Mouse (Mus musculus) layer of hippocampus, adult 8-10 months (tissue): ENCODE data around the gene Hyou1. TPM values are rescaled to one million over a fixed set of nuclear protein-coding genes. Genes with fewer than 3 reads are reported as not detected.
"Not testable (repeated sequence)": the region's sequence is repeated elsewhere in the genome, so short reads cannot be mapped to it uniquely, and the experiment has no call there.

Experiments used
- DNase-seq, 2 experiments: peaks; one replicate each; pipeline ENCODE4 v3.0.0; 2022; ENCODE audit warnings: low spot score in 2 of 2
- total RNA-seq, 4 experiments: library from RNA; stranded (reverse); gene quantifications; 2 replicates each; pipeline ENCODE4 v1.2.4; 2022

The Hyou1 gene
- total RNA-seq, 4 experiments from 2014 or later = 96.8 to 147 (median 121) TPM

- DNase-seq = no peak
Measured at GRCm38 (mm10) chr9:44405011-44405410, 25.7 kb downstream of the Hyou1 start.

DNA sequence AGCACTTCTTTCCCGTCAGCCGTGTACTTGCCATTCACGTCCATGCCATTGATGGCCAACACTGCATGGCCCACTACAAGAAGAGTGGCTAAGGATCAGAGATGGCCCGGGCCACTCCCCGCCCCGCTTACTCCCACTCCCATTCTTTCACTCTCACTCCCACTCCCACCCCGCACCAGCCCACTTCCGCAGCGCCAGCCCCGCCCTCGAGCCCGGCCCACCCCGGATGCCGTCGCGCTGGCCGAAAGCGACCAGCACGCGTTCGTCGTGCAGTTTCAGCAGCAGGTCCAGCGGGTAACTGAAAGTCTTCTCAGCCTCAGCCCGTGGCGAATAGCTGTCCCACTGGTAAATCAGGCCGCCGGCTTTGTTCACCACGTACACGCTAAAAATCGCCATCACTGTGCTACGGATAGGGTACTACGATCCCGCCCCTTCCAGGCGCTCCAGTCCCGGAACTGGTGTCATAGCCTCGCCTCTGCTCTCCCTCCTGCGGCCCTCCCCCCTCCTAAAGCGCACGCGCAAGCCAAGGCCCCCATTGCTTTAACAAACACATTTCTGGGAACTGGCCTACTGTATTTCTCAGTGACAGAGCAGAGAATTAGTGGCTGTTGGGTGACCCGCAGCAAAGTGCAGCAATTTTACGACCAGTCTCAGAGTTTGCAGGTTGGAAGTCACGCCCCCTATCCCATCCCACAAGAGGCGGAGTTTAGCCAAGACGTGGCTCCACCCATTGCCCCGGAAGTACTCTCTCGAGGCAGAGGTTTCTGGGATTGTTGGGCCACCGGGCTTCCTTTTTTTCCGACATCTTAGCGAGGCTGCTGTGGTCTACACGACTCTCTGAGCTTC is 27.8 kb downstream of the Hyou1 start, which contains the start of the genes Rps25 and Trappc4:
Gene Rps25 (plus strand): TSS at position 234 of the 846 bp plus-strand sequence.
Gene Trappc4 (minus strand): TSS at position 695 of the 846 bp plus-strand sequence.
- DNase-seq = peak; percentile 90 to 92

DNA sequence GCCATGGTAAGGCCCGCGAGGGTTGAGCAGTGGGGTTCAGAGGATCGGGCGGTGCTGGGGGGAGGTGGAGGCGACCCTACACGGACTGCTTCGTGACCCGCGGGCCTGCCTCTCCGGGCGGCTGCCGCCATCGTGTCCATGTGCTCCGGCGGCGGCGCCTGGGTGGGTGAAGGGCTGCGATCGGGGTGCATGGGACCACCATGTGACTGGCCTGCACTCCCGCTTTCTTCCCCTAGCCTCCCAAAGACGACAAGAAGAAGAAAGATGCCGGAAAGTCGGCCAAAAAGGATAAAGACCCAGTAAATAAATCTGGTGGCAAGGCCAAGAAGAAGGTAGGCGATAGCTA is 28.4 kb downstream of the Hyou1 start:
- no peak for DNase-seq

GRCm38 (mm10) chr9:44408693-44409092 is 29.4 kb downstream of the Hyou1 start:
- DNase-seq = not testable (repeated sequence)

DNA sequence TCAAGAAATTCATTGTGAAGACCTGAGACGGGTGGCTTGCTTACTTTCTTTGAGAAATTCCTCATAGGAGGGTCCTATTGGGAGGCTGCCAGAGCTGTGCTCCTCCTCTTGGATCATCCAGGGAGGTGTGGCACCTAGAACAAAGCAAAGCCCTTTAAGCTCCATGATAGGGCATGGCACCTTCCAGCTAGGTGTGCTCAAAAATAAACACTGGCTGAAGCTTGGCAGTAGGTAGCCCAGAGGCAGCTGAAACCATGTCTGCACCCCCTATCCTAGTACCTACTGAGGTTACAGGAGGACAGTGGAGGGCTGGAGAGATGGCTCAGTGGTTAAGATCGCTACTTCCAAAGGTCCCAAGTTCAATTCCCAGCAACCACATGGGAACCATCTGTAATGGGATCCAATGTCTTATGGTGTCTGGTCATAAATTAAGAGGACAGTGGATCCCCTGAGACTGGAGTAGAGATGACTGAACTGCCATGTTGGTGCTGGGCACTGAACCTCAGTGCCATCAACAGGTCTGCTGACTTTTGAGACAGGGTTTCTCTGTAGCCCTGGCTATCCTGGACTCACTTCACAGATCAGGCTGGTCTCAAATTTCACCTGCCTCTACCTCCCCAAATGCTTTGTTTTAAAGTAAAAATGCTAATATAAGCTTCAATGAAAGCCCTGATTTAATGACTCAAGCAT is 31.5 kb downstream of the Hyou1 start:
- no peak for DNase-seq

DNA sequence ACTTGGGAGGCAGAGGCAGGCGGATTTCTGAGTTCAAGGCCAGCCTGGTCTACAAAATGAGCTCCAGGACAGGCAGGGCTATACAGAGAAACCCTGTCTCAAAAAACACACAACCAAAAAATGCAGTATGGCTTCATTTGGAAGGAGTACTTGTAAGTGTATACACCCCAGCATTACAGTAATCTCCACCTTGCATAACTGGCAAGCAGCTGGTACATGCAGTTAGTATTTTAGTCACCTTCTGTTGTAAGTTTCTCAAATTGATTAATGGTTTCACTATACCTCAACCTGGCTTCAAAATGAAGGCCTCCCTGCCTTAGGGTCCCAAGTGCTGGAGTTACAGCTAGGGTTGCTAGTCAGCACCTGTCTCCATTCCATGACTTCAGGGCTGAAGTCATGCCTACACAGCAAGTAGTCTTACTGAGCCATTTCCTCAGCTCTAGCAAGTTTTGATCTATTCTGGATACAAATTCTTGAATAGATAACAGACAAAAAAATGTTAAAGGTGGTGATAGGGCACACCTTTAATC is 32.4 kb downstream of the Hyou1 start:
- no peak for DNase-seq

- no peak for DNase-seq
Measured at GRCm38 (mm10) chr9:44412306-44412705, 33.0 kb downstream of the Hyou1 start.

DNA sequence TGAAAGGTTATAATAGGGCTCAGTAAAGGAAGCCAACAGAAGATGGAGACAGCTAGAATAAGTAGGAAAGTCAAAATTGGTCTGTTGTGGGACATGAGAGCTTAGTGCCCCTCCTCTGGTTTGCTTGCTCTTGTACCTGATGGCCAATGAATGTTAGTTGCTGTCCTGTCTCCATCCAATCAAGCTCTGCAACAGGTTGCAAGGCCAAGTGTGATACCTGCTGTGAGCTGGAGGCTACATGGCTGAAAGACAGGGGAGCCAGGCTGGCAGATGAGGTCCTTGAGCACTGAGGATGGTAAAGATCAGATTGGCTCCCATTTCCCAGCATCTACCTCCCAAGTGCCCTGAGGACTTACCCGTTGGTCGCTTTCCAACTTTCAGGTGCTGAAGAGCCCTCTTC is 33.5 kb downstream of the Hyou1 start:
- no peak for DNase-seq

GRCm38 (mm10) chr9:44417156-44417891 is 38.0 kb downstream of the Hyou1 start:
- DNase-seq = no peak

DNA sequence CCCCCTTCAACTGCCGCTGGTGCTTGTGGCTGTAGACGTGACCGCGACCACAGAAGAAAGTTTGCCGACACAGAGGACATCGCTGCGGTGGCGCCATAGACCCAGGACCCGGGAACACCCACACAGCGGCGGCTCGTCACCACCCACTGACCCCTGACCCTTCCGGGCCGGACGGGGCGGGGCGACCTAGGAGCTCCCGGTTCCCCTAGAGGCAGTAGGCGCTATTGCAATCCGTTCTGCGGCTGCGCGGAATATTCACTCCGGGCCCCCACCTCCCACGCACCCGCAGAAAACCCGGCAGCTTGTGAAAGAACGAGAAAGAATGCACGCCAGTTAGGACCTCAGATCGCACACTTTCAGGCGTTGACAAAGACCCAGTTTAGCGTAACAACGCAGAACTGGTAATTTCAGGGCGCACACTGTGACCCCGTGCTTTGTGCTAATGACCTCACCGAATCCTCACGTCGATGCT is 38.6 kb downstream of the Hyou1 start:
- peak; percentile 91 to 95 for DNase-seq

DNA sequence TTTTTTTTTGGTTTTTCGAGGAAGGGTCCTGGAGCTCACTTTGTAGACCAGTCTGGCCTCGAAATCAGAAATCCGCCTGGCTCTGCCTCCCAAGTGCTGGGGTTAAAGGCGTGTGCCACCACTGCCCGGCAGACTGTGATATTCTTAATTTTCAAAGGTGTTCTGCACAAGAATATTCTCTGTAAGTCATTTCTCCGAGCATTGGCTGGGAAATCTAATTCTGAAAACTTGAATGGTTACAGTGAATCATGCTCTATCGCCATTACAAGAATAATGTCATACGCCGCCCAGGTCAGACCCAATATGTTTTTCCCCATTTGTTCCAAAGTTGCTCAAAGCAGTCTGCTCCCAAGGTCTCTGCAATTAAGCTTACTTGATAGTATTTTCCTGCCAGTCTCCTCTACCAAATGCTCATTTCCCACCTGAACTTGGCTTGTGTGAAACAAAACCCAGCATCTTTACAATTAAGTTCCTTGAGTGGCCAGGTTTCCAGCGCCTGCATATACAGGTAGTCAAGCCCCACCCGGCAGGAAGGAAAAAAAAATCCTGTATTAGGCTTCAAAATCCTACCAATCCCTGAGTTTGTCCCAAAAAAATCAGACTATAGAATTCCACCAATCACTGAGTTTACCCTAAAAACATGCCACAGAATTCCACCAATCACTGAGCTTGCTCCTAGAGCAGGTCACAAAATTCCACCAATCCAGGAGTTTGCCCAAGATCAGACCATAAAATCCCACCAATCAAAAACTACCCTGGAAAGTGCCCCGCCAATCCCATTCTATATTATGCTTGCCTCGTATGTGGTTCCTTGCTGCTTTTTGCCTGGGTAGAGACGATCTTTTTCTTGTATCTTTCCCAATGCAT is 39.5 kb downstream of the Hyou1 start, which contains the start of gene Ccdc84:
Gene Ccdc84 (minus strand): TSS at position 51 of the 867 bp plus-strand sequence.
- DNase-seq = no peak

DNA sequence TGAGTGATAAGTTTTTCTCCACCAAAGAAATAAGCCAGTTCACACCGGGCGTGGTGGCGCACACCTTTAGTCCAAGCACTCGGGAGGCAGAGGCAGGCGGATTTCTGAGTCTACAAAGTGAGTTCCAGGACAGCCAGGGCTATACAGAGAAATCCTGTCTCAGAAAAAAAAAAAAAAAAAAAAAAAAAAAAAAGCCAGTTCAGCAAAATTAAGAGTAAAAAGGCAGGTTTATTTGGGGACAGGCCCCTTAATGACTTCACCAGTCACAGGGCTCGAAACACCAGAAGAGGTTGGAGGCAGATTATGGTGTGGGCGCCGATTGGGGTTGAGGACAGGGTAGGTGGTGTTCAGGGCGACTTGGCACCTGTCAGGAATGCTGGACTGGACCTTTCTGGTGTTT is 40.4 kb downstream of the Hyou1 start:
- DNase-seq = not testable (repeated sequence)

DNA sequence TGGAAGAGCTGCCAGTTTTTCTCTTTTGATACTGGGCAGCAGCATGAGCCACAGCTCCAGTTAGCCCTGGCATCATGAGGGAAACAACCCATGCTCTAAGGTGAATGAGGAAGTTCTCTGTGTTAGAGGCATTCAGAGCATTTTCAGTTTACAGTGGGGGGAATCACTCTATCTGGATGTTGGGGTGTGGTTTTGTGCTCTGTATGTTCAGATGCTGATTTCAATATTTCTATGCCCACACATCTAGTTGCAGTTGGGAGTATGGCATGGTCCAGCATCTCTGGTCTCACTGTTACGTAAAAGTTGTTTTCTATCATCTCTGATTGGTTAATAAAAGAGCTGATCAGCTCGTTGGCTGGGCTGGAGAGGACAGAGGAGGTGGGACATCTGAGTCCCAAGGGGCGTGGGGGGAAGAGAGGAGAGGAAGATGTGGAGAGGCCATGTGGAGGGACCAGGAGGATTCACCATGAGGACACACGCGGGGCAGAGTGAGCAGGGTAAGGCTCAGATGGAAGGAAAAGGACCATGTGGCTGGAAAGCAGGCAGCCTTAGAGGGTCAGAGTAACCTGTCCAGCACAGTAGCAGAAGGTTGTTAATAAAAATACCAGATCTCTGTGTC is 41.1 kb downstream of the Hyou1 start:
- no peak for DNase-seq

DNA sequence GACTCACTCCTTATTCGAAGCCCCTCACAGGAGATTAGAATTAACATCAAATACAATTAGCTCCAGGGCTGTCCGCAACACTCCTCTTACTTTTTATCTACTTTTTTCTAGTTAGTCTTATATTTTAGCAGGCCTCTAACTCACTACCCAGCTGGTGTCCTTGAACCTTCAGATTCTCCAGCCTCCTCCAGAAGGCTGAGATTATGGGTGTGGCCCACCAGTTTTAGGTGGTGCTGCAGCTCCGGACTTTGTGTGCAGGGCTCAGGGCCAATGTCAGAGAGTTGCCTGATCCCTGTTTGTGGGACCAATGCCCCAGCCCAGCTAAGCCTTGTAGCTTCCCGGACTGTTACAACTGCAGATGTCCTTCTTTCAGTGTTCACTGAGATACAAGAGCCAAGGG is 44.3 kb downstream of the Hyou1 start:
- no peak for DNase-seq

- DNase-seq = no peak
Measured at GRCm38 (mm10) chr9:44432577-44433185, 53.4 kb downstream of the Hyou1 start.

- DNase-seq = no peak
Measured at GRCm38 (mm10) chr9:44435747-44436146, 56.5 kb downstream of the Hyou1 start.

DNA sequence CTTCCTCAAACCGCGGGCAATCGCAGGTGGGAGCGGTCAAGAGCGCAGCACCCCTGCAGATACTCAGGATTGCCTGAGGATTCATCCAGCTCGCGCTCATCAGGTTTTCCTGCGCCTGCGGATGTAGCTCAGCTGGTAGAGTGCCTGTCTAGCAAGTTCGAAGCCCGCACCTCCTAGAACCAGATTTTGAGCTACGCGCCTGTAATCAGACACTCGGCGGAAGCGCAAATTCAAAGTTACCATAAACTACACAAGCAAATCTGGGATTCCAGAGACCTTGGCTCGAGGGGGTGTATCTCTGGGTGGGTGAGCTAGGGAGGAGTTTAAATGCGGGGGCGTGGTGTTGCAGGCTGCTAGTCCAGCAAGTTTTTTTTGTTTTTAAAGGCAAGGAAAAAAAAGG is 61.7 kb downstream of the Hyou1 start, which contains the start of gene Foxr1:
Gene Foxr1 (minus strand): TSS at position 176 of the 400 bp plus-strand sequence.
- DNase-seq = no peak
